8 mouse cellular contexts compared by ENCODE assay signal in genomic region chr2:121294182-121294581, GRCm38 (mm10). TPM values are rescaled to one million over a fixed set of nuclear protein-coding genes. Genes with fewer than 3 reads are reported as not detected.
DNase-seq lines count a peak whose midpoint lies in the region; ATAC-seq and TF ChIP-seq lines count a peak whose summit lies in the region.

No protein-coding gene starts in this region.

- no peak for TF ChIP-seq POLR2A in thymus, adult 2 months (IDR thresholded peaks at IDR 0.05; ENCODE audit: control insufficient read depth, extremely low read depth, insufficient read depth, low read length, poor library complexity)

- no peaks in the 10 kb centered on the region for H3K9me3 ChIP-seq in intestine, embryonic 16.5 days (ENCODE audit: control insufficient read depth, low read length)
- H3K9me3 ChIP-seq in midbrain, embryonic 11.5 days (ENCODE audit: control insufficient read depth, low read length) = no peaks in the 10 kb centered on the region

- peaks cover 9% of the 10 kb centered on the region for H3K27me3 ChIP-seq in intestine, embryonic 16.5 days (replicated peaks; ENCODE audit: control insufficient read depth, insufficient read depth, low read length)
- no peaks in the 10 kb centered on the region for H3K27me3 ChIP-seq in midbrain, embryonic 11.5 days (ENCODE audit: control insufficient read depth, insufficient read depth, low read length)
- H3K27me3 ChIP-seq in thymus, adult 2 months (ENCODE audit: control insufficient read depth, insufficient read depth, low read length) = peaks cover 22% of the 10 kb centered on the region

- H3K27ac ChIP-seq in intestine, embryonic 16.5 days (ENCODE audit: low read length) = peak overlapping the region; percentile 58; the same call in 1 of the 2 replicates
- H3K27ac ChIP-seq in midbrain, embryonic 11.5 days (ENCODE audit: low read depth, low read length) = peak overlapping the region; percentile 82
- H3K27ac ChIP-seq in thymus, adult 2 months (ENCODE audit: control insufficient read depth, insufficient read depth, low read length) = no peak overlapping the region

- intact Hi-C loops in left cerebral cortex, postnatal 14 days (cut with DNase I) = no loop called here

- H3K9ac ChIP-seq in intestine, embryonic 16.5 days (ENCODE audit: low read depth, low read length) = peak overlapping the region; percentile 61; the same call in 1 of the 2 replicates
- peak overlapping the region; percentile 46 for H3K9ac ChIP-seq in midbrain, embryonic 11.5 days (ENCODE audit: low read length)

- DNase-seq in lung, adult 18-20 months = peak; percentile 44 to 60
- no peak for DNase-seq in lung, postnatal 14 days
- peak; percentile 66 for DNase-seq in cerebellum, adult 8-10 months
- DNase-seq in heart, adult 11 months = peak; percentile 98
- peak; percentile 87 for DNase-seq in midbrain, embryonic 11.5 days (ENCODE audit: low spot score, missing footprints)
- DNase-seq in thymus, adult 2 months = no peak
- DNase-seq in left cerebral cortex, postnatal 14 days (ENCODE audit: low spot score in 2 of 2) = no peak

- peak overlapping the region; percentile 70 for H3K4me2 ChIP-seq in intestine, embryonic 16.5 days (ENCODE audit: low read depth, low read length)
- H3K4me2 ChIP-seq in midbrain, embryonic 11.5 days = peak overlapping the region; percentile 65

- TF ChIP-seq CTCF in thymus, adult 2 months (IDR thresholded peaks at IDR 0.05; ENCODE audit: borderline replicate concordance, control insufficient read depth, extremely low read depth, insufficient read depth, low read length, poor library complexity) = no peak

- peaks cover 42% of the 10 kb centered on the region for H3K4me1 ChIP-seq in intestine, embryonic 16.5 days (ENCODE audit: control insufficient read depth, insufficient read depth, low read length)
- H3K4me1 ChIP-seq in midbrain, embryonic 11.5 days (ENCODE audit: control insufficient read depth, insufficient read depth, low read length) = peaks cover 55% of the 10 kb centered on the region
- peaks cover 35% of the 10 kb centered on the region for H3K4me1 ChIP-seq in thymus, adult 2 months (replicated peaks; ENCODE audit: control insufficient read depth, insufficient read depth, low read length)

- peak overlapping the region; percentile 56; the same call in 1 of the 2 replicates for H3K4me3 ChIP-seq in intestine, embryonic 16.5 days (ENCODE audit: low read length)
- H3K4me3 ChIP-seq in midbrain, embryonic 11.5 days (ENCODE audit: low read depth, low read length) = peak overlapping the region; percentile 40; the same call in 1 of the 2 replicates
- H3K4me3 ChIP-seq in thymus, adult 2 months (ENCODE audit: control insufficient read depth, insufficient read depth, low read length) = no peak overlapping the region

- no peaks in the 10 kb centered on the region for H3K36me3 ChIP-seq in intestine, embryonic 16.5 days (ENCODE audit: control insufficient read depth, insufficient read depth, low read length)
- 0 out of 2 replicates have a peak, but pooled peaks cover under 1% of the 10 kb centered on the region for H3K36me3 ChIP-seq in midbrain, embryonic 11.5 days (ENCODE audit: control insufficient read depth, insufficient read depth, low read length)
- H3K36me3 ChIP-seq in thymus, adult 2 months (ENCODE audit: control insufficient read depth, insufficient read depth, low read length) = no peaks in the 10 kb centered on the region

- ATAC-seq in intestine, embryonic 16.5 days = no peak
- no peak for ATAC-seq in midbrain, embryonic 11.5 days (ENCODE audit: low FRiP score)

- whole genome bisulfite sequencing in intestine, embryonic 16.5 days = 30% methylated on average over 4 of the region's 4 CpGs
- 28% methylated on average over 4 of the region's 4 CpGs for WGBS in midbrain, embryonic 11.5 days
- WGBS in thymus, adult 2 months = 20% methylated on average over 4 of the region's 4 CpGs

RNA-seq across cellular contexts. Expression of gene Map1a, which starts 4.8 kb away (rescaled TPM):
- 1.9 and 2.6 TPM in 2 replicates for polyA plus RNA-seq in intestine, embryonic 16.5 days (2015; fragmentation: Nextera tagmentation; extraction: Ambion mirVana)
- polyA plus RNA-seq in midbrain, embryonic 11.5 days (2014; fragmentation: Nextera tagmentation; extraction: Ambion mirVana) = 11.2 and 14.3 TPM in 2 replicates
- polyA plus RNA-seq in thymus, adult 2 months (2012; rRNA removed) = 1.1 TPM in 2 replicates
- total RNA-seq in left cerebral cortex, postnatal 14 days (2021) = 100 to 1,000 TPM; 489 to 493 TPM

RNA-seq across cellular contexts. Expression of gene Trp53bp1, which starts 23.0 kb away (rescaled TPM):
- 26.5 and 31.0 TPM in 2 replicates for polyA plus RNA-seq in intestine, embryonic 16.5 days (2015; fragmentation: Nextera tagmentation; extraction: Ambion mirVana)
- polyA plus RNA-seq in midbrain, embryonic 11.5 days (2014; fragmentation: Nextera tagmentation; extraction: Ambion mirVana) = 132 and 138 TPM in 2 replicates
- 38.9 and 39.5 TPM in 2 replicates for polyA plus RNA-seq in thymus, adult 2 months (2012; rRNA removed)
- total RNA-seq in left cerebral cortex, postnatal 14 days (2021) = 100 to 1,000 TPM; 136 to 152 TPM

Comparison
In these comparisons a context has a peak if more than half of its experiments do, and no peak if none do; other contexts are left out.
1. DNase-seq: peak in lung, adult 18-20 months (2 of 2), cerebellum, adult 8-10 months (single experiment), heart, adult 11 months (single experiment) and midbrain, embryonic 11.5 days (single experiment); none in lung, postnatal 14 days (single experiment), thymus, adult 2 months (single experiment) and left cerebral cortex, postnatal 14 days (0 of 2).